Mouse (Mus musculus) liver, embryonic 15.5 days (tissue): ENCODE results near the gene Olfr229. TPM values are rescaled to one million over a fixed set of nuclear protein-coding genes. Genes with fewer than 3 reads are reported as not detected.
"Not testable (repeated sequence)": the region's sequence is repeated elsewhere in the genome, so short reads cannot be mapped to it uniquely, and the experiment has no call there.

ENCODE experiments used
- ATAC-seq: fragments of 200-750 bp; cut with Nextera tagmentation; 2 replicates; pipeline ENCODE4 v1.8.0; 2017; ENCODE audit warnings: moderate number of reproducible peaks, mild to moderate bottlenecking, moderate library complexity; ENCODE audit not compliant: insufficient read depth
- H3K27ac ChIP-seq: fragments of 300-500 bp; sonication (generic); replicated peaks from 2 replicates; pipeline ENCODE4 v1.5.1; 2015; ENCODE audit warnings: mild to moderate bottlenecking, inconsistent platforms
- H3K27me3 ChIP-seq: fragments of 300-500 bp; sonication (generic); 2 replicates; pipeline ENCODE4 v1.6.1; 2015; ENCODE audit warnings: mild to moderate bottlenecking, inconsistent platforms
- H3K36me3 ChIP-seq: fragments of 300-500 bp; sonication (generic); replicated peaks from 2 replicates; pipeline ENCODE4 v1.6.1; 2015; ENCODE audit warnings: moderate library complexity, mild to moderate bottlenecking, inconsistent platforms
- H3K4me1 ChIP-seq: fragments of 300-500 bp; sonication (generic); replicated peaks from 2 replicates; pipeline ENCODE4 v1.6.1; 2015; ENCODE audit warnings: inconsistent platforms
- H3K4me2 ChIP-seq: fragments of 300-500 bp; sonication (generic); 2 replicates; pipeline ENCODE4 v1.6.1; 2015; ENCODE audit warnings: moderate library complexity, mild to moderate bottlenecking, inconsistent platforms
- H3K4me3 ChIP-seq: fragments of 300-500 bp; sonication (generic); replicated peaks from 2 replicates; pipeline ENCODE4 v1.5.1; 2015; ENCODE audit warnings: mild to moderate bottlenecking, inconsistent platforms
- H3K9ac ChIP-seq: fragments of 300-500 bp; sonication (generic); 2 replicates; pipeline ENCODE4 v1.6.1; 2015; ENCODE audit warnings: moderate library complexity, mild to moderate bottlenecking, inconsistent platforms
- H3K9me3 ChIP-seq: fragments of 300-500 bp; sonication (generic); replicated peaks from 2 replicates; pipeline ENCODE4 v1.6.1; 2016; ENCODE audit warnings: inconsistent platforms
- WGBS: fragments of 180-500 bp; shearing (Covaris S2); methylation state at CpG from one replicate; pipeline ENCODE4 v1.1.7; 2015; ENCODE audit warnings: mixed read lengths; ENCODE audit not compliant: insufficient replicate concordance; 5-methylcytosine and 5-hydroxymethylcytosine counted together
- polyA plus RNA-seq: library from polyadenylated mRNA; unstranded; fragments of >200 nt; fragmentation: Nextera tagmentation; extraction: Ambion mirVana; gene quantifications from 2 replicates; pipeline ENCODE4 v1.2.1, GENCODE M21; 2015

The Olfr229 gene
- polyA plus RNA-seq, result not detected in 2 replicates

DNA sequence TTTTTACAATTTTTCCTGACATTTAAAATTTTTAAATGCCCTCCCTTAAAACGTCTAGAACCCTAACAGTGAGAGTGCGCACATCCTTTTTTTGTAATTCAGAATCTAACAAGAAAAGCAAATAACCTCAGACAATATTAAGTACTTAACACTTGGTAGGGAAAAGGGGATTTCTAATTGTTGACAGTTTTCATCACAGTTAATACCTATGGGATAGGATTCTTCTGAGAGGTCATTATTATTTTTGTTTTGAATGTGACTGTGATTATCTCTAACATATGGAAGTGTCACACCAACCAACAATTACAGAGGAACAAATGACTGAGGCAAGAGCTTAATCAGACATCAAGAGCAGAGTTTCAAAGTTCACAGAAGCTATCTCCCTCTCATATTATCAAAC lies at the start of gene Olfr229:
TSS of gene Olfr229 (plus strand) at position 301 of the 400 bp plus-strand sequence.
- no peak within 1 kb of the TSS for H3K27ac ChIP-seq
- H3K9ac ChIP-seq, result no peak within 1 kb of the TSS
- H3K4me2 ChIP-seq, result no peak within 1 kb of the TSS
- no peak for ATAC-seq
- no peaks in the 10 kb centered on the region for H3K9me3 ChIP-seq
- WGBS, result 62% methylated on average over 2 of the region's 2 CpGs
- H3K4me1 ChIP-seq, result no peaks in the 10 kb centered on the region
- H3K4me3 ChIP-seq, result no peak within 1 kb of the TSS
- no peaks in the 10 kb centered on the region for H3K36me3 ChIP-seq
- no peaks in the 10 kb centered on the region for H3K27me3 ChIP-seq

DNA sequence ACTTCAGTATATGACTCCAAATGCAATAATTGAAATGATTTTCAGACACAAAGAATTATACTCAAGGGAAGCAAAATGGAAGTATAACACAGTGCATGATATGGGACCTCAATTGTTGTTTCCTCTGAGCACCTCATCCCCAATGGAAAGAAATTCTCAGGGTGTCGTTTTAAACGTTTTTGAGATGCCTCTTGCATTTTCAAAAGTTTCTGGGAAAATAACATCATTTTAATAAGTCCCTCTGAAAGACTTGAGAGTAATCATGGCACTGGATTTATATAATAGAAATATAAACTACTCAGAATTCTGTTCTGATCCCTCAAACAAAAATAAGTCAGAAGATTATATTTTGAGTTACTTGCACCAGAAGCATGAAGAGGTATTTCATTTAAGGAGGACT lies 41.0 kb upstream of the Olfr229 start, which contains the start of gene Olfr972:
TSS of gene Olfr972 (plus strand) at position 301 of the 400 bp plus-strand sequence.
- no peaks in the 10 kb centered on the region for H3K36me3 ChIP-seq
- H3K27ac ChIP-seq, result no peak within 1 kb of the TSS
- H3K9ac ChIP-seq, result no peak within 1 kb of the TSS
- H3K4me1 ChIP-seq, result no peaks in the 10 kb centered on the region
- WGBS, result 39% methylated on average over 2 of the region's 2 CpGs
- no peaks in the 10 kb centered on the region for H3K27me3 ChIP-seq
- no peak for ATAC-seq
- H3K4me3 ChIP-seq, result no peak within 1 kb of the TSS
- H3K4me2 ChIP-seq, result no peak within 1 kb of the TSS
- H3K9me3 ChIP-seq, result no peaks in the 10 kb centered on the region

DNA sequence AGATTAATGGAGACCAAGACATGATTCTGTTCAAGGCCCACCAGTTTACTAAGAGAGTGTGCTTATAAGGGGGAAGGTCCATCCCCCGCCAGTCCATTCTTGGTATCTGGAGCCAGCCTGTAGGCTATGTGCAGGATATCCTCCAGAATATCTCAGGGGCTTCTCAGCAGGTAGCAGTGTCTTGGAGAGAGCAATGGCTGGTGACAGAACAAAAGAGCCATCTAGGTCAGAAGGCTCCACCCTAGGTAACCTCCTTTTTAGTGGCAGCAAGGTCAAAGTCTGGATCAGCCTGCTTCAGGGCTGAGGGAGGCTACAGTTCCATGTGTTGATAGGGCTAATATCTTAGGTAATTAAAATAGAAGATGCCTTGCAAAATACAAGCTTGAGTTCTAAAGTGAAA lies 35.1 kb upstream of the Olfr229 start:
- not testable (repeated sequence) for H3K9ac ChIP-seq, H3K4me1 ChIP-seq, H3K27me3 ChIP-seq, H3K27ac ChIP-seq, H3K4me3 ChIP-seq, H3K9me3 ChIP-seq, H3K36me3 ChIP-seq, H3K4me2 ChIP-seq, ATAC-seq
- WGBS, result 44% methylated on average over 1 of the region's 1 CpGs

DNA sequence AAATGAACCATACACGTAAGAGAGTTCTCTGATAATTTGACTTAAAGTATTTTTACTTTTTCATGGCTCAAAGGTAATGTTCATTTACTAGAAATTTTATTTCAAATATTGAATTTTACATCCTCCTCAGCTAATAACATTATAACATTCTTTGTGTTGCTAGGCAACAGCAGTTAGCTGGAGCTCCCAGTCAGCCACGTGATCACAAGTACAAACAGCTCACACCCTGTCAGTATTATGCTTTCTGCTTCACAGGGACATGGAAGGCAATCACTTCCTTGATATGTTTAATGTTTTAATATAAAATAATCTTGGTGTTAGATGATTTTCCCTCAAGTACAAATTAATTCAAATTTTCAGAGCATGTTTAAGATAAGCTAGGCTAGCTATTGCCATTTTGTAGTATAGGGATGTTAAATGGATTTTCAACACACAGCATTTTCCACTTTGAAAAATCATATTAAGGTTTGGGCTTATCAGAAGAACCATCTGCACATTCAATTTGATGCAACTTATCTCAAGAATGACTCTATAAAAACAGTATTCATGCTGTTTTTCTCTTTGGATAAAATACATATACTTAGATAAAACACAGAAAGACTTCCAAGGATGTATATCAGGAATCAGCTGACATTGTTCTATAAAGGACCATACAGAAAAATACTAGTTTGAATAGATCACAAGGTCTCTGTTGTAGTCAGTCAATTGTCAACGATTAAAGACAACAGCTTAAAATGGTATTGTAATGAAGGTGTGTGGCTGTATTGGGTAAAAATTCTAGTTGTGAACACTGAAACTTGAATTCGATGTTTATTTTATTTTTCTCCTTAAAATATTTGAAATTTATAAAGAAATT lies 29.4 kb upstream of the Olfr229 start:
- no CpG with 5 or more reads among the region's 4 CpGs for WGBS

DNA sequence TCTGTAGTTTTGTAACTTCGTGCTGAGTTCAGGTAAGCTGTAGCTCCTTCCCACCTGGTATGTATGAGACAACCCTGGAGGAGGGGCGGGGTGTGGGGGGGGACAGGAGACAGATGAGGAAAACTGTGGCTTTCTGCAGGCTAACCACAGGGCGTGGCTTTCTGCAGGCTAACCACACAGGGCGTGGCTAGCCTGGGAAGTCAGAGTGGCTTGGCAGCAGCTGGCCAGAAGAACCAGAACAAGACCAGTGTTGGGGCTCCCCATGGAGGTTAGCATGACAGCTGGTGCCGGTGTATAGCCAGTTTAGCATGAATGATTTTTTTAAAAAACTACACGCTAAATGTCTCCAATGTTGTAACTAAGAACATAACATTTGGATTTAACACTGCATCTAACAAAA lies 2.0 kb upstream of the Olfr229 start:
- H3K36me3 ChIP-seq, result no peaks in the 10 kb centered on the region
- H3K4me1 ChIP-seq, result no peaks in the 10 kb centered on the region
- ATAC-seq, result no peak
- H3K9ac ChIP-seq, result no peak overlapping the region
- H3K9me3 ChIP-seq, result no peaks in the 10 kb centered on the region
- H3K27ac ChIP-seq, result no peak overlapping the region
- H3K4me3 ChIP-seq, result no peak overlapping the region
- H3K27me3 ChIP-seq, result no peaks in the 10 kb centered on the region
- WGBS, result 15% methylated on average over 6 of the region's 6 CpGs
- no peak overlapping the region for H3K4me2 ChIP-seq

More for the DNA sequence above, 29.4 kb upstream of the Olfr229 start:
- H3K4me2 ChIP-seq, H3K27ac ChIP-seq, H3K9me3 ChIP-seq, H3K9ac ChIP-seq, ATAC-seq, H3K4me3 ChIP-seq, H3K27me3 ChIP-seq, H3K4me1 ChIP-seq, H3K36me3 ChIP-seq: not testable (repeated sequence)

DNA sequence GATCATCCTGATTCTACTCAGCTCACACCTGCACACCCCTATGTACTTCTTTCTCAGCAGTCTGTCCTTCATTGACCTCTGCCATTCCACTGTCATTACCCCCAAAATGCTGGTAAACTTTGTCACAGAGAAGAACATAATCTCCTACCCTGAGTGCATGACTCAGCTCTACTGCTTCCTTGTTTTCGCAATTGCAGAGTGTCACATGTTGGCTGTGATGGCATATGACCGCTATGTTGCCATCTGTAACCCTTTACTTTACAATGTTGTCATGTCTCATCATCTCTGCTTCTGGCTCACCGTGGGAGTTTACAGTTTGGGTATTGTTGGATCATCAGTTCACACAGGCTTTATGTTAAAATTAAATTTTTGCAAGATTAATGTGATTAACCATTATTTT lies 2.8 kb downstream of the Olfr229 start:
- H3K4me3 ChIP-seq, result no peak overlapping the region
- H3K9me3 ChIP-seq, result no peaks in the 10 kb centered on the region
- H3K4me2 ChIP-seq, result no peak overlapping the region
- H3K27ac ChIP-seq, result no peak overlapping the region
- H3K27me3 ChIP-seq, result no peaks in the 10 kb centered on the region
- no peaks in the 10 kb centered on the region for H3K4me1 ChIP-seq
- no peak overlapping the region for H3K9ac ChIP-seq
- H3K36me3 ChIP-seq, result no peaks in the 10 kb centered on the region
- no peak for ATAC-seq
- 33% methylated on average over 3 of the region's 3 CpGs for WGBS

DNA sequence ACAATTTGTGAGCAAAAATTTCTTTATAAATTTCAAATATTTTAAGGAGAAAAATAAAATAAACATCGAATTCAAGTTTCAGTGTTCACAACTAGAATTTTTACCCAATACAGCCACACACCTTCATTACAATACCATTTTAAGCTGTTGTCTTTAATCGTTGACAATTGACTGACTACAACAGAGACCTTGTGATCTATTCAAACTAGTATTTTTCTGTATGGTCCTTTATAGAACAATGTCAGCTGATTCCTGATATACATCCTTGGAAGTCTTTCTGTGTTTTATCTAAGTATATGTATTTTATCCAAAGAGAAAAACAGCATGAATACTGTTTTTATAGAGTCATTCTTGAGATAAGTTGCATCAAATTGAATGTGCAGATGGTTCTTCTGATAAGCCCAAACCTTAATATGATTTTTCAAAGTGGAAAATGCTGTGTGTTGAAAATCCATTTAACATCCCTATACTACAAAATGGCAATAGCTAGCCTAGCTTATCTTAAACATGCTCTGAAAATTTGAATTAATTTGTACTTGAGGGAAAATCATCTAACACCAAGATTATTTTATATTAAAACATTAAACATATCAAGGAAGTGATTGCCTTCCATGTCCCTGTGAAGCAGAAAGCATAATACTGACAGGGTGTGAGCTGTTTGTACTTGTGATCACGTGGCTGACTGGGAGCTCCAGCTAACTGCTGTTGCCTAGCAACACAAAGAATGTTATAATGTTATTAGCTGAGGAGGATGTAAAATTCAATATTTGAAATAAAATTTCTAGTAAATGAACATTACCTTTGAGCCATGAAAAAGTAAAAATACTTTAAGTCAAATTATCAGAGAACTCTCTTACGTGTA lies 21.1 kb downstream of the Olfr229 start:
- not testable (repeated sequence) for H3K27me3 ChIP-seq, H3K9ac ChIP-seq, H3K4me2 ChIP-seq, H3K4me3 ChIP-seq, H3K27ac ChIP-seq, H3K36me3 ChIP-seq, ATAC-seq, H3K4me1 ChIP-seq, H3K9me3 ChIP-seq
- WGBS, result no CpG with 5 or more reads among the region's 4 CpGs

DNA sequence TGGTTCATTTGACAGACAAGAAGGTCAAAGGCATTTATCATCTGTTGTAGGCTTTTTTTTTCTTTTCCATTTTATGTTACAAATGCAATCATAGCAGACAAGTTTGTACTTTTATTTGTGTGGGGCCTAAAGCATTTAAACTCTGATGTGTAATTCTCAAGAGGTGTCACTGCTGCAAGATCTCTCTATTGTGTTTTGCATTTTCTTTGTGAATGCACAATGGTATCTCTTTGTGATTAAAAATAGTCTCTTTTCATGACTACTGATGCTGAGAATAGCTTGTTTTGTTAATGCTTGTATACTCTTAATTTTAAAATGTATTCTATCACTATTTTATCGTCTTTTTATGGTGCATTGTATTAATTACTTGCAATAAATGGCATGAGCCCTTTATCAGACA lies 21.7 kb downstream of the Olfr229 start:
- H3K4me1 ChIP-seq, H3K36me3 ChIP-seq, ATAC-seq, H3K4me2 ChIP-seq, H3K27ac ChIP-seq, H3K4me3 ChIP-seq, H3K27me3 ChIP-seq, H3K9me3 ChIP-seq, H3K9ac ChIP-seq: not testable (repeated sequence)
- 29% methylated on average over 1 of the region's 1 CpGs for WGBS

DNA sequence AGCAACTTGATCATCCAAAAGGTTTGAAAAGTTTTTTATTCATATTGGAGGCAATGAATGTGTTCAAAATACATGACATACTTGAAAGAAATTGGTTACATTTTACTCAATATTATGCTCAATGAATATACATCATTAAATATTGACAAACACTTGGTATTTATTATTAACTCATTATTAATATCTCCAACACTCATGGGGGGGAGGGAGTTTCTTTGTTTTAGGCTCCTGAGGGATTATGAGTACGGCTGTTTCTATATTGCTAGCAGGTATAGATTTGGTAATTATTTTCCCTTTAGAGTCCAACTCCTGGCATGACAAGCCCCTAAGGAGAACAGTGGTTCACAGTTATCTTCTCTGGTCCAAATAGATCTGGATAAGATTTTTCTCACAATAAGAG lies 30.1 kb downstream of the Olfr229 start, which contains the start of gene Olfr974:
TSS of gene Olfr974 (plus strand) at position 301 of the 400 bp plus-strand sequence.
- H3K9ac ChIP-seq, result no peak within 1 kb of the TSS
- no peak within 1 kb of the TSS for H3K4me2 ChIP-seq
- no peaks in the 10 kb centered on the region for H3K4me1 ChIP-seq
- no peaks in the 10 kb centered on the region for H3K27me3 ChIP-seq
- ATAC-seq, result no peak
- H3K36me3 ChIP-seq, result no peaks in the 10 kb centered on the region
- H3K9me3 ChIP-seq, result no peaks in the 10 kb centered on the region
- WGBS, result 57% methylated on average over 1 of the region's 1 CpGs
- H3K27ac ChIP-seq, result no peak within 1 kb of the TSS
- H3K4me3 ChIP-seq, result no peak within 1 kb of the TSS

DNA sequence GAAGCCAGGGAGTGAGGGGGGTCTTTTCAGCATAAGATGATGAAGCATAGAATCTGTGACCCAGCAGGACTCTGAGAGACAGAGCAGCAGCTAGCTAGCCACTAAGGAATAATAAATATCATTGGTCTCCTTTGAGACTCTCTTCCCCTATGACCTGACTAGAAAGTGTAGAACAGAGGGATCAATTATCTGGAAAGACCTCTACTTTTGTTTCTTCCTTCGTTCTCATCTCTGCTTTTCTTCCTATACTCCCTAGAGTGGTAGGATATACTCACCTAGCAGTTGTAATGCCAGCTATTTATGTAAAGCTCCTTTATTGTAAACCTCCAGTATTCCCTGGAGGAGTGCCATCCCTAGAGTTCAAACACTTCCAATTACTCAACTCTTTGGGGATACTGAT lies 44.8 kb downstream of the Olfr229 start, which contains the start of gene Olfr975:
TSS of gene Olfr975 (minus strand) at position 101 of the 400 bp plus-strand sequence.
- ATAC-seq, result no peak
- Histone ChIP-seq H3K4me3 (no peak within 1 kb of the TSS), H3K27me3 (no peaks in the 10 kb centered on the region), H3K4me1 (no peaks in the 10 kb centered on the region), H3K4me2 (no peak within 1 kb of the TSS), H3K9ac (no peak within 1 kb of the TSS), H3K27ac (no peak within 1 kb of the TSS), H3K9me3 (no peaks in the 10 kb centered on the region), H3K36me3 (no peaks in the 10 kb centered on the region)
- 29% methylated on average over 1 of the region's 1 CpGs for whole genome bisulfite sequencing

DNA sequence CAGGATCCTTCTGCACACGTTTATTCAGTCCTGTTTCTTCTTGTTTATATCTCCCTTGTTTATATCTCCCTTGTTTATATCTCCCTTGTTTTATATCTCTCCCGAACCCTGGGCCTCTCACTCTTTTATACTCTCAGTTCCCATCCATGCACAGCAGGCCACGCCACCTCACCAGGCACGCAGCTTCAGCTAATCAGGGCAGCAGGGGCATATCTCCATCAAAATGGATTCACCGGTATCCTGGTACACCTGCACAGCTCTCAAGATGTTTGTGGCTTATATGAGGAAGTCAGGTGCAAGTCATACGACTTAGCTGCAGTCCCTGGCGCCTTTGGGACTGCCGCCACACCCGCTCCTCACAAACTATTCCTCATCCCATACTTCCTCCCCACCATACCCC lies 53.9 kb downstream of the Olfr229 start, which contains the start of gene Olfr976:
TSS of gene Olfr976 (minus strand) at position 101 of the 400 bp plus-strand sequence.
- not testable (repeated sequence) for H3K27ac ChIP-seq, ATAC-seq, H3K4me2 ChIP-seq, H3K4me1 ChIP-seq, H3K9me3 ChIP-seq, H3K9ac ChIP-seq, H3K36me3 ChIP-seq, H3K27me3 ChIP-seq, H3K4me3 ChIP-seq
- 64% methylated on average over 8 of the region's 9 CpGs for WGBS
